Mouse (Mus musculus): ENCODE data around the gene Ip6k3. TPM values are rescaled to one million over a fixed set of nuclear protein-coding genes. Genes with fewer than 3 reads are reported as not detected.

The Ip6k3 gene
- total and polyA plus RNA-seq, 3 experiments = 26.3 to 65.7 (median 53.9) TPM

DNA sequence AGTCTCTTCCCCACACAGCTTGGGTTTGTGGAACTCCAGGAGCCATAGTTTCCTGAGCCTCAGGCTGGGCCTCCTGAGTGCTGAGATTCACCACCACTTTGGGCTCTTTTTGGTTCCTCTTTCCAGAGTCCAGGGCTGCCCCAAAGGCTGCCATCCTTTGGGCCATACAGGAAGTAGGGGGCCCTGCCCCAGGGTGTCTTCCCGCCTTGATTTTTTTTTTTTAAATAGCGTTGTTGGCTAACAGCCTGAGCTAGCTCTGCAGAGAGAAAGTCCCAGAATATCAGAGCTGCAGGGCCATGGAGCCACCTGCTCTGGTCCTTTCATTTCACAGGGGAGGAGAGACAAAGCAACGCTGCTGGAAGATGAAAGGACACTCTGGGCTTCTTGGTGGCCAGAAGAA, 6.1 kb upstream of the Ip6k3 start (continued):
- TF ChIP-seq ZNF384 (IDR thresholded peaks at IDR 0.05; ENCODE audit: low read depth, low read length) (peak; percentile 98), POLR2A (IDR thresholded peaks at IDR 0.05; ENCODE audit: low read depth, low read length) (peak; percentile 77), UBTF (IDR thresholded peaks at IDR 0.05; ENCODE audit: low read depth, low read length) (peak; percentile 71; the same call in 1 of the 2 replicates), USF1 (IDR thresholded peaks at IDR 0.05; ENCODE audit: low read depth, low read length) (no peak), ZC3H11A (IDR thresholded peaks at IDR 0.05; ENCODE audit: low read depth, low read length) (no peak), ELF1 (IDR thresholded peaks at IDR 0.05; ENCODE audit: low read depth, low read length) (peak; percentile 87), MAZ (IDR thresholded peaks at IDR 0.05; ENCODE audit: low read depth, low read length) (peak; percentile 94), CTCF (conservative IDR thresholded peaks at IDR 0.05 in 1 of 2, IDR thresholded peaks at IDR 0.05 in 1 of 2; ENCODE audit: low read depth in 2 of 2, low read length in 2 of 2) (no peak)

DNA sequence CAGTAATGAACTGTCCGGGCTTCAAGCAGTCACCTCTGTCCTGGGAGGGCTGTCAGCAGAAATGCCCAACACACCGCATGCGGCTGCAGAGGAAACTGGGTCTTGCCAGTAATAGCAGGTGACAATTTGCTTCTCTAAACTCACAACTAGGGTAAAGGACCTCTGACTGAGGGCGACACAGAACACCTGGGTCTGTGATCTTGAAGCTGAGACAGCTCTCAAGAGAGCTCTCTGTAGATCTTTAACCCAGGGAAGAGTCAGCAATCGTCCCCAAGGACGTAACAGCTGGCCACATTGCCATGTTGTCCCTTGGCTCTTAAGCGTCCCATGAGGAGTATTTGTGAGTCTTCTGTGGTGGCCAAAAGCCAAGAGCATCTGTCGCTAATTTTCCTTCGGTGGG, 4.9 kb upstream of the Ip6k3 start:
- Histone ChIP-seq H3K27ac (ENCODE audit: insufficient read depth, low read depth) (peak overlapping the region; percentile 99), H3K9ac (ENCODE audit: insufficient read depth, low read depth) (peak overlapping the region; percentile 0; the same call in 1 of the 2 replicates), H3K4me2 (ENCODE audit: insufficient read depth, low read depth, poor library complexity, severe bottlenecking) (peak overlapping the region; percentile 1; the same call in 1 of the 2 replicates), H3K36me3 (replicated peaks in 1 of 2; ENCODE audit: control insufficient read depth in 1 of 2, insufficient read depth in 1 of 2, low read length in 1 of 2) (no peaks in the 10 kb centered on the region), H3K79me2 (replicated peaks; ENCODE audit: control insufficient read depth, extremely low read depth, insufficient read depth, poor library complexity, severe bottlenecking) (no peaks in the 10 kb centered on the region), H3K9me3 (replicated peaks; ENCODE audit: low read length) (no peaks in the 10 kb centered on the region), H3K4me1 (ENCODE audit: control insufficient read depth in 1 of 2, insufficient read depth in 2 of 2) (peaks cover 59 to 83% of the 10 kb centered on the region in 2 experiments), H3K27me3 (replicated peaks) (no peaks in the 10 kb centered on the region), H3K4me3 (replicated peaks in 1 of 3; ENCODE audit: low read depth in 2 of 3, low read length in 2 of 3, poor library complexity in 1 of 3) (peak overlapping the region in 1 of 3 experiments; percentile 5)
- in situ Hi-C loops (cut with MboI; ENCODE audit: low pct_ligation_motif_present, low pct_unique_long_range_greater_than_20kb, low sequenced_read_pairs) = no loop called here
- peak; percentile 75 for DNase-seq (ENCODE audit: extremely low read depth)
- TF ChIP-seq MEF2A (IDR thresholded peaks at IDR 0.05; ENCODE audit: borderline replicate concordance, low read depth, low read length) = peak; percentile 27; the same call in 1 of the 2 replicates
- no peak for TF ChIP-seq E2F4 (IDR thresholded peaks at IDR 0.05; ENCODE audit: insufficient replicate concordance, low read depth, low read length)
- TF ChIP-seq RAD21 (IDR thresholded peaks at IDR 0.05; ENCODE audit: low read depth, low read length) = no peak; the same call in none of the 2 replicates
- TF ChIP-seq ELF1 (IDR thresholded peaks at IDR 0.05; ENCODE audit: low read depth, low read length) = no peak
- no peak for TF ChIP-seq CTCF (conservative IDR thresholded peaks at IDR 0.05 in 1 of 2, IDR thresholded peaks at IDR 0.05 in 1 of 2; ENCODE audit: low read depth in 2 of 2, low read length in 2 of 2)
- TF ChIP-seq UBTF (IDR thresholded peaks at IDR 0.05; ENCODE audit: low read depth, low read length) = no peak; the same call in 1 of the 2 replicates
- peak; percentile 50 for TF ChIP-seq ZMIZ1 (IDR thresholded peaks at IDR 0.05; ENCODE audit: low read depth, low read length)
- peak; percentile 73; the same call in 1 of the 2 replicates for TF ChIP-seq MYC (IDR thresholded peaks at IDR 0.05; ENCODE audit: low read depth, low read length)
- peak; percentile 87 for TF ChIP-seq ETS1 (conservative IDR thresholded peaks at IDR 0.05; ENCODE audit: low read depth, low read length)
- TF ChIP-seq SIN3A (IDR thresholded peaks at IDR 0.05; ENCODE audit: low read length) = peak; percentile 79
- TF ChIP-seq TBP (conservative IDR thresholded peaks at IDR 0.05; ENCODE audit: low read depth, low read length) = no peak; the same call in 1 of the 2 replicates
- no peak for TF ChIP-seq USF1 (IDR thresholded peaks at IDR 0.05; ENCODE audit: low read depth, low read length)
- no peak for TF ChIP-seq ZKSCAN1 (IDR thresholded peaks at IDR 0.05; ENCODE audit: borderline replicate concordance, low read depth, low read length)
- 0 out of 2 replicates have a peak, but pooled peaks have one; percentile 36 for TF ChIP-seq MAFK (IDR thresholded peaks at IDR 0.05; ENCODE audit: insufficient replicate concordance, low read length)
- peak; percentile 34 for TF ChIP-seq IRF4 (IDR thresholded peaks at IDR 0.05; ENCODE audit: low read depth, low read length)
- TF ChIP-seq PAX5 (IDR thresholded peaks at IDR 0.05; ENCODE audit: low read length) = no peak
- TF ChIP-seq EP300 (IDR thresholded peaks at IDR 0.05; ENCODE audit: low read length) = peak; percentile 51
- TF ChIP-seq GABPA (IDR thresholded peaks at IDR 0.05; ENCODE audit: insufficient replicate concordance, low read depth, low read length) = no peak
- no peak for TF ChIP-seq ZC3H11A (IDR thresholded peaks at IDR 0.05; ENCODE audit: low read depth, low read length)
- TF ChIP-seq CHD1 (IDR thresholded peaks at IDR 0.05; ENCODE audit: low read depth, low read length) = peak; percentile 25; the same call in 1 of the 2 replicates
- no peak for TF ChIP-seq NELFE (IDR thresholded peaks at IDR 0.05; ENCODE audit: low read depth, low read length)
- peak; percentile 39; the same call in 1 of the 2 replicates for TF ChIP-seq CHD2 (IDR thresholded peaks at IDR 0.05; ENCODE audit: low read length)
- no peak for TF ChIP-seq ZNF384 (IDR thresholded peaks at IDR 0.05; ENCODE audit: low read depth, low read length)
- 0 out of 2 replicates have a peak, but pooled peaks have one; percentile 4 for TF ChIP-seq JUND (conservative IDR thresholded peaks at IDR 0.05; ENCODE audit: low read depth, low read length)
- TF ChIP-seq NRF1 (IDR thresholded peaks at IDR 0.05; ENCODE audit: low read depth, low read length) = no peak
- peak; percentile 65; the same call in 1 of the 2 replicates for TF ChIP-seq MXI1 (IDR thresholded peaks at IDR 0.05; ENCODE audit: low read depth, low read length)
- TF ChIP-seq USF2 (conservative IDR thresholded peaks at IDR 0.05; ENCODE audit: low read depth, low read length) = no peak
- TF ChIP-seq SMC3 (IDR thresholded peaks at IDR 0.05; ENCODE audit: low read depth, low read length) = 0 out of 2 replicates have a peak, but pooled peaks have one; percentile 2
- peak; percentile 67; the same call in 1 of the 2 replicates for TF ChIP-seq TCF12 (IDR thresholded peaks at IDR 0.05; ENCODE audit: low read depth, low read length)
- peak; percentile 63 for TF ChIP-seq BHLHE40 (IDR thresholded peaks at IDR 0.05; ENCODE audit: low read depth, low read length)
- peak; percentile 45; the same call in 1 of the 2 replicates for TF ChIP-seq POLR2A (IDR thresholded peaks at IDR 0.05; ENCODE audit: low read depth, low read length)
- TF ChIP-seq KAT2A (IDR thresholded peaks at IDR 0.05; ENCODE audit: insufficient replicate concordance, low read length) = 0 out of 2 replicates have a peak, but pooled peaks have one; percentile 27
- peak; percentile 72 for TF ChIP-seq MAX (IDR thresholded peaks at IDR 0.05; ENCODE audit: low read length)
- dilution Hi-C loops (cut with MboI; ENCODE audit: extremely low pct_ligation_motif_present, extremely low pct_unique_long_range_greater_than_20kb, low sequenced_read_pairs) = no loop called here
